Comparison of ENCODE assay signal across 29 mouse cellular contexts in the genomic region with DNA sequence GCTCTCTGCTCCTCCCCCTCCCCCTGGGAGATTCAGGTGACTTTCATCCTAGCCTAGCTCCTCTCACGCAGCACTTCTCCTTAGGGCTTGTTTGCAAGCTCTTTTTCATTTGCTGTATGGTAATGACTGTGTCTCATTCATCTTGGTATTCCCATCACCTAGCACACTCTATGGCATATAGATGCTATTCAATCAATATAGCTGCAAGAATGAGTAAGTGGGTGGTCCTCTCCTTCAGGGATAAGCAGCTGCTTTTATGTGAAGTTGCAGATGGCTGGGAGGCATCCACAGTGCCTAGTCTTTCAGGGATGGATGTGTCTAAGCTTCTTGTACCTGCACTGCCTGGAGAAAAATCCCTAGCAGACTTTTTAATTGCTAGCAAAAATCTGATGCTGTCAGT.
DNase-seq lines count a peak whose midpoint lies in the region; ATAC-seq and TF ChIP-seq lines count a peak whose summit lies in the region.
"Had no signal": no experiment of that assay in that cellular context is flagged by ENCODE, and none has a peak within 500 bp of the region (broad histone marks: within the 10 kb centered on the region; RNA-seq: fewer than 3 reads in every experiment).

No protein-coding gene starts in this region.

- H3K36me3 ChIP-seq in forebrain, embryonic 14.5 days (ENCODE audit: control insufficient read depth, insufficient read depth, low read length) = no peaks in the 10 kb centered on the region
- no peaks in the 10 kb centered on the region for H3K36me3 ChIP-seq in forebrain, embryonic 12.5 days (replicated peaks)
- H3K36me3 ChIP-seq in midbrain, embryonic 16.5 days (ENCODE audit: control insufficient read depth, insufficient read depth, low read length) = no peaks in the 10 kb centered on the region
- H3K36me3 ChIP-seq: embryonic facial prominence, embryonic 15.5 days; heart, embryonic 13.5 days; hindbrain, embryonic 15.5 days; limb, embryonic 15.5 days; neural tube, embryonic 12.5 days had no signal

- H3K27ac ChIP-seq in forebrain, embryonic 14.5 days (ENCODE audit: low read depth, low read length) = no peak overlapping the region
- H3K27ac ChIP-seq in forebrain, embryonic 12.5 days = no peak overlapping the region
- peak overlapping the region; percentile 64 for H3K27ac ChIP-seq in layer of hippocampus, adult 2 months
- H3K27ac ChIP-seq in midbrain, embryonic 16.5 days (ENCODE audit: low read length) = peak overlapping the region; percentile 69
- H3K27ac ChIP-seq: embryonic facial prominence, embryonic 15.5 days; heart, adult 2 months; heart, embryonic 13.5 days; hindbrain, embryonic 15.5 days; left cerebral cortex, adult 2 months; limb, embryonic 15.5 days; liver, embryonic 14.5 days; neural tube, embryonic 12.5 days had no signal

- DNase-seq in forebrain, embryonic 14.5 days (ENCODE audit: low spot score) = peak; percentile 34
- DNase-seq in layer of hippocampus, adult 2 months (ENCODE audit: low spot score in 2 of 2) = peak in 1 of 2 experiments; percentile 44
- DNase-seq in layer of hippocampus, postnatal 10 days (ENCODE audit: low spot score in 2 of 2) = no peak
- DNase-seq in brain, embryonic 14.5 days (ENCODE audit: low read depth) = peak; percentile 67
- DNase-seq in adrenal gland, adult 8-10 months = no peak
- DNase-seq: cerebellum, adult 2 months; cerebellum, postnatal 25 days; embryo, embryonic 11 days; gastrocnemius, postnatal 25 days; heart, adult 2 months; heart, postnatal 36 days; kidney, adult 9 months; kidney, postnatal 14 days; left cerebral cortex, postnatal 4 days; lung, embryonic 14.5 days; lung, postnatal 36 days; right cerebral cortex, postnatal 25 days; thymus, postnatal 14 days had no signal

- H3K4me3 ChIP-seq in forebrain, embryonic 14.5 days (ENCODE audit: low read depth, low read length) = no peak overlapping the region
- H3K4me3 ChIP-seq in forebrain, embryonic 12.5 days (replicated peaks) = no peak overlapping the region
- H3K4me3 ChIP-seq in layer of hippocampus, adult 2 months = no peak overlapping the region
- H3K4me3 ChIP-seq in midbrain, embryonic 16.5 days (ENCODE audit: low read depth, low read length) = no peak overlapping the region
- H3K4me3 ChIP-seq: embryonic facial prominence, embryonic 15.5 days; heart, adult 2 months; heart, embryonic 13.5 days; hindbrain, embryonic 15.5 days; left cerebral cortex, adult 2 months; limb, embryonic 15.5 days; megakaryocyte, embryonic 14.5 days; neural tube, embryonic 12.5 days had no signal

- WGBS in forebrain, embryonic 14.5 days = 30% methylated on average over 1 of the region's 1 CpGs
- WGBS in forebrain, embryonic 12.5 days = 28% methylated on average over 1 of the region's 1 CpGs
- WGBS in midbrain, embryonic 16.5 days = 13% methylated on average over 1 of the region's 1 CpGs

- H3K9ac ChIP-seq in forebrain, embryonic 14.5 days (ENCODE audit: low read length) = no peak overlapping the region
- no peak overlapping the region for H3K9ac ChIP-seq in forebrain, embryonic 12.5 days
- no peak overlapping the region for H3K9ac ChIP-seq in midbrain, embryonic 16.5 days (ENCODE audit: low read depth, low read length)
- H3K9ac ChIP-seq: embryonic facial prominence, embryonic 15.5 days; heart, embryonic 13.5 days; hindbrain, embryonic 15.5 days; limb, embryonic 15.5 days; liver, embryonic 14.5 days; lung, embryonic 14.5 days; neural tube, embryonic 12.5 days had no signal

- H3K27me3 ChIP-seq in forebrain, embryonic 14.5 days (replicated peaks; ENCODE audit: control insufficient read depth, insufficient read depth, low read length) = no peaks in the 10 kb centered on the region
- 0 out of 2 replicates have a peak, but pooled peaks cover 2% of the 10 kb centered on the region for H3K27me3 ChIP-seq in forebrain, embryonic 12.5 days
- H3K27me3 ChIP-seq in midbrain, embryonic 16.5 days (ENCODE audit: control insufficient read depth, insufficient read depth, low read depth, low read length) = no peaks in the 10 kb centered on the region
- H3K27me3 ChIP-seq: embryonic facial prominence, embryonic 15.5 days; heart, embryonic 13.5 days; hindbrain, embryonic 15.5 days; limb, embryonic 15.5 days; megakaryocyte, embryonic 14.5 days; neural tube, embryonic 12.5 days had no signal

- H3K4me2 ChIP-seq in forebrain, embryonic 14.5 days (ENCODE audit: low read length) = no peak overlapping the region
- no peak overlapping the region for H3K4me2 ChIP-seq in forebrain, embryonic 12.5 days
- no peak overlapping the region for H3K4me2 ChIP-seq in midbrain, embryonic 16.5 days (ENCODE audit: low read length)
- H3K4me2 ChIP-seq: embryonic facial prominence, embryonic 15.5 days; heart, embryonic 13.5 days; hindbrain, embryonic 15.5 days; limb, embryonic 15.5 days; lung, embryonic 14.5 days; neural tube, embryonic 12.5 days had no signal

- H3K9me3 ChIP-seq in forebrain, embryonic 14.5 days (replicated peaks; ENCODE audit: control insufficient read depth, low read length) = no peaks in the 10 kb centered on the region
- H3K9me3 ChIP-seq in forebrain, embryonic 12.5 days = no peaks in the 10 kb centered on the region
- no peaks in the 10 kb centered on the region for H3K9me3 ChIP-seq in midbrain, embryonic 16.5 days (replicated peaks; ENCODE audit: control insufficient read depth, low read length, poor library complexity, severe bottlenecking)
- H3K9me3 ChIP-seq: embryonic facial prominence, embryonic 15.5 days; heart, embryonic 13.5 days; hindbrain, embryonic 15.5 days; limb, embryonic 15.5 days; neural tube, embryonic 12.5 days had no signal

- TF ChIP-seq POLR2A in brain, embryonic 14.5 days (IDR thresholded peaks at IDR 0.05; ENCODE audit: borderline replicate concordance, extremely low read depth, insufficient read depth, insufficient read length, poor library complexity, severe bottlenecking) = no peak

- ATAC-seq in forebrain, embryonic 14.5 days = no peak
- no peak for ATAC-seq in forebrain, embryonic 12.5 days (ENCODE audit: low FRiP score)
- peak; percentile 54; the same call in 1 of the 2 replicates for ATAC-seq in midbrain, embryonic 16.5 days
- ATAC-seq: CD4-positive, CD25-positive, alpha-beta regulatory T cell, adult 4 months had no signal

- TF ChIP-seq CTCF in layer of hippocampus, adult 2 months (conservative IDR thresholded peaks at IDR 0.05) = no peak
- TF ChIP-seq CTCF in brain, embryonic 14.5 days (IDR thresholded peaks at IDR 0.05; ENCODE audit: borderline replicate concordance, extremely low read depth, insufficient read depth, insufficient read length) = no peak

- no peaks in the 10 kb centered on the region for H3K4me1 ChIP-seq in forebrain, embryonic 14.5 days (ENCODE audit: control insufficient read depth, insufficient read depth, low read length)
- peaks cover 6% of the 10 kb centered on the region for H3K4me1 ChIP-seq in forebrain, embryonic 12.5 days
- peaks cover 5% of the 10 kb centered on the region for H3K4me1 ChIP-seq in midbrain, embryonic 16.5 days (ENCODE audit: control insufficient read depth, insufficient read depth, low read length)
- H3K4me1 ChIP-seq: embryonic facial prominence, embryonic 15.5 days; heart, embryonic 13.5 days; hindbrain, embryonic 15.5 days; limb, embryonic 15.5 days; megakaryocyte, embryonic 14.5 days; neural tube, embryonic 12.5 days had no signal

Comparison
In these comparisons a context has a peak if more than half of its experiments do, and no peak if none do; other contexts are left out.
1. DNase-seq: peak in forebrain, embryonic 14.5 days (single experiment) and brain, embryonic 14.5 days (single experiment); none in layer of hippocampus, postnatal 10 days (0 of 2) and adrenal gland, adult 8-10 months (single experiment).
2. H3K27ac ChIP-seq: peak in layer of hippocampus, adult 2 months (single experiment) and midbrain, embryonic 16.5 days (single experiment); none in forebrain, embryonic 14.5 days (single experiment) and forebrain, embryonic 12.5 days (single experiment).